7 mouse cellular contexts compared by ENCODE assay signal in the genomic region with DNA sequence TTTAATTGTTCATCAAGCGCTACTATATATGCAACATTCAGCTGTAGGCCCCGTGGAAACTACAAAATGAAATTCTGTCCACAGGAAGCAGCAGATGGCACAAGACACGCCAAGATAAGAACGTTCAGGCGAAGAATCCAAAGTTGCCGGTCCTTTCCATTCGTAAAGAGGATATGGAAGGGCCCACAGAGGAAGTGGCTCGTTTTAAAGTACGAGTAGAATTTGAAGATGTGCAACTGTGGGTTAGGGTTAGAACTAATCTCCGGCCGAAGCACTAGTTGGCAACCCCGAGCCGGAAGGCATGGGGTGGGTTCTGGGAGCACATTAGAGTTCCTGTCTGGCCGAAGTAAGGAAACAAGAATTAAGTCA. TPM values are rescaled to one million over a fixed set of nuclear protein-coding genes. Genes with fewer than 3 reads are reported as not detected.
A peak's percentile ranks its signal among the peaks of the same experiment; 100 is the strongest.
DNase-seq lines count a peak whose midpoint lies in the region; ATAC-seq and TF ChIP-seq lines count a peak whose summit lies in the region.

No protein-coding gene starts in this region.

- peaks cover 5% of the 10 kb centered on the region; the same call in 1 of the 2 replicates for H3K4me1 ChIP-seq in testis, adult 2 months (ENCODE audit: control insufficient read depth, insufficient read depth, low read length)
- H3K4me1 ChIP-seq in embryonic facial prominence, embryonic 11.5 days (ENCODE audit: control insufficient read depth, insufficient read depth, low read length), result no peaks in the 10 kb centered on the region
- peaks cover 7% of the 10 kb centered on the region for H3K4me1 ChIP-seq in midbrain, embryonic 15.5 days

- peak overlapping the region; percentile 97 for H3K27ac ChIP-seq in testis, adult 2 months (ENCODE audit: control insufficient read depth, insufficient read depth, low read depth, low read length)
- H3K27ac ChIP-seq in embryonic facial prominence, embryonic 11.5 days (replicated peaks; ENCODE audit: low read depth, low read length), result peak overlapping the region; percentile 83
- H3K27ac ChIP-seq in midbrain, embryonic 15.5 days, result peak overlapping the region; percentile 92

- peak overlapping the region; percentile 97 for H3K4me3 ChIP-seq in testis, adult 2 months (ENCODE audit: control insufficient read depth, low read depth, low read length)
- peak overlapping the region; percentile 94 for H3K4me3 ChIP-seq in embryonic facial prominence, embryonic 11.5 days (ENCODE audit: low read depth, low read length)
- H3K4me3 ChIP-seq in midbrain, embryonic 15.5 days, result peak overlapping the region; percentile 93

- peak overlapping the region; percentile 98 for H3K9ac ChIP-seq in embryonic facial prominence, embryonic 11.5 days (replicated peaks; ENCODE audit: low read length)
- H3K9ac ChIP-seq in midbrain, embryonic 15.5 days, result peak overlapping the region; percentile 85

- no peak for ATAC-seq in embryonic facial prominence, embryonic 11.5 days (replicated peaks; ENCODE audit: insufficient number of reproducible peaks, low FRiP score, low TSS enrichment, low read depth)
- ATAC-seq in inflammation-experienced regulatory T-cells, adult 6 months, result peak; percentile 51
- ATAC-seq in midbrain, embryonic 15.5 days (replicated peaks), result peak; percentile 7; the same call in 1 of the 2 replicates

- H3K4me2 ChIP-seq in embryonic facial prominence, embryonic 11.5 days (ENCODE audit: low read depth, low read length), result peak overlapping the region; percentile 57
- peak overlapping the region; percentile 56 for H3K4me2 ChIP-seq in midbrain, embryonic 15.5 days

- no peak for TF ChIP-seq CTCF in testis, adult 2 months (IDR thresholded peaks at IDR 0.05; ENCODE audit: control insufficient read depth, insufficient read depth, insufficient replicate concordance, low read depth, low read length)

- no peaks in the 10 kb centered on the region for H3K9me3 ChIP-seq in embryonic facial prominence, embryonic 11.5 days (replicated peaks; ENCODE audit: control insufficient read depth, low read length)
- no peaks in the 10 kb centered on the region for H3K9me3 ChIP-seq in midbrain, embryonic 15.5 days

- WGBS in embryonic facial prominence, embryonic 11.5 days, result under 1% methylated on average over 14 of the region's 14 CpGs
- 1% methylated on average over 14 of the region's 14 CpGs for WGBS in midbrain, embryonic 15.5 days

- H3K27me3 ChIP-seq in testis, adult 2 months (ENCODE audit: control insufficient read depth, insufficient read depth, low read length), result no peaks in the 10 kb centered on the region
- no peaks in the 10 kb centered on the region for H3K27me3 ChIP-seq in embryonic facial prominence, embryonic 11.5 days (ENCODE audit: control insufficient read depth, insufficient read depth, low read length)
- no peaks in the 10 kb centered on the region for H3K27me3 ChIP-seq in midbrain, embryonic 15.5 days (replicated peaks)

- no peak for DNase-seq in testis, postnatal 10 days (ENCODE audit: low spot score)
- peak; percentile 43 for DNase-seq in embryonic facial prominence, embryonic 11.5 days (ENCODE audit: low spot score)
- DNase-seq in left cerebral cortex, postnatal 36 days (ENCODE audit: low spot score in 2 of 2), result no peak
- DNase-seq in adrenal gland, postnatal 14 days, result no peak

- no peaks in the 10 kb centered on the region for H3K36me3 ChIP-seq in testis, adult 2 months (ENCODE audit: control insufficient read depth, insufficient read depth, low read length)
- H3K36me3 ChIP-seq in embryonic facial prominence, embryonic 11.5 days (replicated peaks; ENCODE audit: control insufficient read depth, insufficient read depth, low read depth, low read length), result peaks cover 15% of the 10 kb centered on the region
- peaks cover 13% of the 10 kb centered on the region for H3K36me3 ChIP-seq in midbrain, embryonic 15.5 days (replicated peaks)

- intact Hi-C loops in left cerebral cortex, postnatal 36 days (cut with DNase I), result loop anchor here (5.0 kb wide), 1 partner anchor 125 kb away; the partner anchor contains the start of gene Wnt1

- TF ChIP-seq POLR2A in testis, adult 2 months (IDR thresholded peaks at IDR 0.05; ENCODE audit: control insufficient read depth, low read depth, low read length), result no peak

RNA-seq across cellular contexts. Expression of gene Ddx23, which starts 0.5 kb away (rescaled TPM):
- 15.1 and 16.9 TPM in 2 replicates for polyA plus RNA-seq in testis, adult 2 months (2012; rRNA removed)
- 20.8 and 22.0 TPM in 2 replicates for polyA plus RNA-seq in embryonic facial prominence, embryonic 11.5 days (2014; fragmentation: Nextera tagmentation; extraction: Ambion mirVana)
- polyA plus RNA-seq in inflammation-experienced regulatory T-cells, adult 6 months (2017; shearing (Covaris generic)), result 10 to 100 TPM; 15.4 to 37.0 (median 37.0) TPM
- 22.0 and 26.4 TPM in 2 replicates for polyA plus RNA-seq in midbrain, embryonic 15.5 days (2015; fragmentation: Nextera tagmentation; extraction: Ambion mirVana)
- total RNA-seq in left cerebral cortex, postnatal 36 days (2021), result 10 to 100 TPM; 80.2 to 82.7 TPM
- total RNA-seq in adrenal gland, postnatal 14 days (2021), result 85.2 and 87.5 TPM in 2 replicates

RNA-seq across cellular contexts. Expression of gene Rnd1, which starts 15.1 kb away (rescaled TPM):
- polyA plus RNA-seq in testis, adult 2 months (2012; rRNA removed), result 0.32 and 0.46 TPM in 2 replicates
- polyA plus RNA-seq in embryonic facial prominence, embryonic 11.5 days (2014; fragmentation: Nextera tagmentation; extraction: Ambion mirVana), result 0.63 and 0.92 TPM in 2 replicates
- 1 to 10 TPM in 1 of 3 experiments, under 1 TPM in 2; 0.94 to 1.8 (median 0.99) TPM for polyA plus RNA-seq in inflammation-experienced regulatory T-cells, adult 6 months (2017; shearing (Covaris generic))
- 13.2 and 13.9 TPM in 2 replicates for polyA plus RNA-seq in midbrain, embryonic 15.5 days (2015; fragmentation: Nextera tagmentation; extraction: Ambion mirVana)
- total RNA-seq in left cerebral cortex, postnatal 36 days (2021), result 10 to 100 TPM; 29.4 to 32.6 TPM
- total RNA-seq in adrenal gland, postnatal 14 days (2021), result 2.1 and 3.6 TPM in 2 replicates

RNA-seq across cellular contexts. Expression of gene Cacnb3, which starts 31.5 kb away (rescaled TPM):
- 3.1 and 3.2 TPM in 2 replicates for polyA plus RNA-seq in testis, adult 2 months (2012; rRNA removed)
- polyA plus RNA-seq in embryonic facial prominence, embryonic 11.5 days (2014; fragmentation: Nextera tagmentation; extraction: Ambion mirVana), result 32.3 and 33.4 TPM in 2 replicates
- under 1 TPM in 2 of 3 experiments, not detected in 1; 0.30 to 0.38 TPM for polyA plus RNA-seq in inflammation-experienced regulatory T-cells, adult 6 months (2017; shearing (Covaris generic))
- 199 and 201 TPM in 2 replicates for polyA plus RNA-seq in midbrain, embryonic 15.5 days (2015; fragmentation: Nextera tagmentation; extraction: Ambion mirVana)
- total RNA-seq in left cerebral cortex, postnatal 36 days (2021), result 100 to 1,000 TPM; 273 to 276 TPM
- 12.0 and 18.2 TPM in 2 replicates for total RNA-seq in adrenal gland, postnatal 14 days (2021)

RNA-seq across cellular contexts. Expression of gene Ccdc65, which starts 45.8 kb away (rescaled TPM):
- polyA plus RNA-seq in testis, adult 2 months (2012; rRNA removed), result 158 and 181 TPM in 2 replicates
- 1.3 TPM in 2 replicates for polyA plus RNA-seq in embryonic facial prominence, embryonic 11.5 days (2014; fragmentation: Nextera tagmentation; extraction: Ambion mirVana)
- polyA plus RNA-seq in inflammation-experienced regulatory T-cells, adult 6 months (2017; shearing (Covaris generic)), result not detected
- 6.8 and 8.5 TPM in 2 replicates for polyA plus RNA-seq in midbrain, embryonic 15.5 days (2015; fragmentation: Nextera tagmentation; extraction: Ambion mirVana)
- total RNA-seq in left cerebral cortex, postnatal 36 days (2021), result 10 to 100 TPM; 12.5 to 14.4 TPM
- total RNA-seq in adrenal gland, postnatal 14 days (2021), result 0.96 and 0.98 TPM in 2 replicates

RNA-seq across cellular contexts. Expression of gene Adcy6, which starts 52.3 kb away (rescaled TPM):
- 15.0 and 18.8 TPM in 2 replicates for polyA plus RNA-seq in testis, adult 2 months (2012; rRNA removed)
- polyA plus RNA-seq in embryonic facial prominence, embryonic 11.5 days (2014; fragmentation: Nextera tagmentation; extraction: Ambion mirVana), result 8.4 and 10.4 TPM in 2 replicates
- under 1 TPM in 2 of 3 experiments, not detected in 1; 0.28 to 0.44 TPM for polyA plus RNA-seq in inflammation-experienced regulatory T-cells, adult 6 months (2017; shearing (Covaris generic))
- polyA plus RNA-seq in midbrain, embryonic 15.5 days (2015; fragmentation: Nextera tagmentation; extraction: Ambion mirVana), result 14.0 and 15.2 TPM in 2 replicates
- 10 to 100 TPM; 41.5 to 58.4 TPM for total RNA-seq in left cerebral cortex, postnatal 36 days (2021)
- 73.8 and 86.1 TPM in 2 replicates for total RNA-seq in adrenal gland, postnatal 14 days (2021)
